Mouse (Mus musculus): Measurements from ENCODE around the gene Prg4.

Gene Prg4

GRCm38 (mm10) chr1:150407285-150407684, 58.7 kb downstream of the Prg4 start:
- no peak for DNase-seq (ENCODE audit: low spot score in 2 of 2)

GRCm38 (mm10) chr1:150404555-150404954, 61.4 kb downstream of the Prg4 start:
- DNase-seq (ENCODE audit: low spot score in 2 of 2), result no peak

- DNase-seq (ENCODE audit: low spot score in 2 of 2), result no peak
Observed at GRCm38 (mm10) chr1:150403914-150404313, 62.1 kb downstream of the Prg4 start.

Measured in frontal cortex, postnatal 36 days (tissue).